Mouse (Mus musculus): ENCODE results near the gene Mcm5. TPM values are rescaled to one million over a fixed set of nuclear protein-coding genes. Genes with fewer than 3 reads are reported as not detected.

The Mcm5 gene
- polyA plus RNA-seq, 1 experiment from 2014 or later = 182 TPM

DNA sequence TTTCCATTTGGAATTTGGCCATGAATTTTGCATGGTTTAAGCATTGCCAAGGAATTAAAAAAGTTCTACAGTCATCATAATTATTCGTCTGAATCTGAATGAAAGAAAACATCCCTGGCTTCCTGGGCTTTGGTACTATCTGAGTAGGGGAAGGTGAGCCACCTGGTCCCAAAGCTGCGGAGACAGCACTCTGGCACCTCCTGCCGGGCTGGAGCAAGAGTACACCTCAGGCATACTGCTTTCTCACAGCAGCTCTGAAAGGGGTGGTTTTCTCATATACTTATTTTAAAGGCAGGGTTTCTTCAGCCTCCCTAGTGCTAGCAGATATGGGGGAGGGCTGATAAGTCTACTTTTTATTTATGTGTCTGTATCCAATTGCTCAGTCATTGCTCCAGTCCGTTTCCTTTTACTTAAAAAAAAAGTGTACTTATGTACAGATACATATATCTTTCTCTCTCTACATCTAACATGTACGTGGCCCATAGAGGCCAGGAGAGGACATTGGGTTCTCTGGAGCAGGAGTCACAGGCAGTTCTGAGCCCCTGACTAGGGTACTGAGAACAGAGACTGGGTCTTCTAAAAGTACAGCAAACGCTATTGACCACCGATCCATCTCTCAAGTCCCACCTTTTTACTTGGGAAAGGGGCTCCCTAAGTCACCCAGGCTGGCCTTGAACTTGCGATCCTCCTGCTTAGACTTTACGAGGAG lies 688 bp upstream of the Mcm5 start:
- Histone ChIP-seq H3K9ac (peak overlapping the region; percentile 77), H3K36me3 (peaks cover 28% of the 10 kb centered on the region), H3K4me1 (peaks cover 28% of the 10 kb centered on the region), H3K27ac (peak overlapping the region; percentile 92), H3K4me2 (replicated peaks) (peak overlapping the region; percentile 66), H3K4me3 (peak overlapping the region; percentile 83), H3K27me3 (no peaks in the 10 kb centered on the region), H3K9me3 (no peaks in the 10 kb centered on the region)
- peak; percentile 66 for ATAC-seq (ENCODE audit: low FRiP score, low read depth)
- under 1% methylated on average over 9 of the region's 9 CpGs for WGBS

DNA sequence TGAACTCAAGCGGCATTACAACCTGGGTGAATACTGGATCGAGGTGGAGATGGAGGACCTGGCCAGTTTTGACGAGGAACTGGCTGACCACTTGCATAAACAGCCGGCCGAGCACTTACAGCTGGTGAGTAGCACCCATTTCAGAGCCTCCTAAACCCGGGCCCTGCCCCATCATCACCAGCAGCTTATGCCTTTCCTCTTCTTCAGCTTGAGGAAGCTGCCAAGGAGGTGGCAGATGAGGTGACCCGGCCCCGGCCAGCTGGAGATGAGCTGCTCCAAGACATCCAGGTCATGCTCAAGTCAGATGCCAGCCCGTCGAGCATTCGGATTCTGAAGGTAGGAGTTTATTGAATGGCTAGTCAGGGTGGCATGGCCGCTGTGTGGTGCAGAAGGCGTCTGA lies 724 bp downstream of the Mcm5 start:
- ATAC-seq (ENCODE audit: low FRiP score, low read depth) = no peak
- Histone ChIP-seq H3K36me3 (peaks cover 42% of the 10 kb centered on the region), H3K27ac (no peak overlapping the region), H3K27me3 (no peaks in the 10 kb centered on the region), H3K9ac (peak overlapping the region; percentile 87), H3K4me2 (replicated peaks) (peak overlapping the region; percentile 97), H3K9me3 (no peaks in the 10 kb centered on the region), H3K4me3 (peak overlapping the region; percentile 83), H3K4me1 (peaks cover 28% of the 10 kb centered on the region)
- WGBS = 16% methylated on average over 13 of the region's 13 CpGs

DNA sequence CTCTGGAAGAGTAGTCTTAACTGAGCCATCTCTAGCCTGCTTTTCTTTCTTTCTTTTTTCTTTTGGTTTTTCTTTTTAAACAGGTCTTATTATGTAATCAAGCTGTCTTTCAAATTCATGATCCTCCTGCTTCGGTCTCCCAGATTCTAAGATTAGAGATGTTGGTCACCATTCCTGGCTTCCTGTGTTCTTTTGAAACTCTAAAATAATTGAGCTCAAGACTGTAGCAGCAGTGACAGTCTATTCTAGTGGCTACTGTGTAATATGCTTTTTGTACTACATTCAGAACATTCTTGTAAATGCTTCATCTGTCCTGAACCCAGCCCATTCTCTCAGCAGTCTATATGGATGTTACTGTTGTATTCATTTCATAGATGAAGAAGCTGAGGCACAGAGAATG lies 9.1 kb downstream of the Mcm5 start:
- no peak for ATAC-seq (ENCODE audit: low FRiP score, low read depth)

DNA sequence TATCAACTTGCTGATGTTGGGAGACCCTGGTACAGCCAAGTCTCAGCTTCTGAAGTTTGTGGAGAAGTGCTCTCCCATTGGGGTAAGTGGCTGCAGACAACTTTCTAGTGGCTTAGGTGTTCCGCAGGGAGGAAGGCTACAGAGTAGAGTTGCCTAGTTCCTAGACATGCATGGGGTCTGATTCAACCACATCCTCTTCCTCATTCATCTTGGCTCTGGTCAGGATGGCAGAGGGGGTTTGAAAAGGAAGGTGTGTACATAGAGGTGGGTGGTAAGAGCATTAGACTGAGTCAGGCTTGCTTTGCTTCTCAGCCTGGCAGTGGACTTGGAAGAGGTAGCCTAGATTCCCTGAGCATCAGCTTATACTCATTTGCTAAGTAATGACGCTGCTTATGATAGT lies 9.9 kb downstream of the Mcm5 start:
- Histone ChIP-seq H3K36me3 (peaks cover 100% of the 10 kb centered on the region), H3K4me1 (no peaks in the 10 kb centered on the region), H3K4me3 (no peak overlapping the region), H3K9ac (no peak overlapping the region), H3K9me3 (no peaks in the 10 kb centered on the region), H3K4me2 (replicated peaks) (no peak overlapping the region), H3K27me3 (no peaks in the 10 kb centered on the region), H3K27ac (no peak overlapping the region)
- ATAC-seq (ENCODE audit: low FRiP score, low read depth) = no peak
- WGBS = 97% methylated on average over 2 of the region's 2 CpGs

More for the DNA sequence above, 9.1 kb downstream of the Mcm5 start:
- H3K27me3 ChIP-seq = no peaks in the 10 kb centered on the region
- no peak overlapping the region for H3K4me3 ChIP-seq
- no peaks in the 10 kb centered on the region for H3K4me1 ChIP-seq
- no peaks in the 10 kb centered on the region for H3K9me3 ChIP-seq
- WGBS = 97% methylated on average over 1 of the region's 1 CpGs
- no peak overlapping the region for H3K9ac ChIP-seq
- H3K4me2 ChIP-seq (replicated peaks) = no peak overlapping the region
- H3K36me3 ChIP-seq = peaks cover 100% of the 10 kb centered on the region
- no peak overlapping the region for H3K27ac ChIP-seq

DNA sequence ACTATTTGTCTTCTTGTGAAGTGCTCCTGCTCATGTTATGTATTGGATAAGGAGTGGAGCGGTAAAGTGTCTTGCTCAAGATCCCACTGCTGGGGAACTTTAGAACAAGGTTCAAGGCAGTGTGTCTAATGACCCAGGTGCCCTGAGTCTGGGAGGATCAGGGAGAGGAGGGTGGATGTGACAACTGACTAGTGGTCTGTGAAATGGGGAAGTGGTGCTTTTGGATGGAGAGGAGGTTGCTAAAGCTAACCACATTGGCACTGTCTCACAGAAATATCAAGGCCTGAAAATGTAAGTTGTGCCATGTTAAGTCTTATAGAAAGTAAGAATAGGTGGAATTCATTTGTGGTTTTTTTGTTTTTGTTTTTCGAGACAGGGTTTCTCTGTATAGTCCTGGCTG lies 10.4 kb downstream of the Mcm5 start:
- Histone ChIP-seq H3K9ac (no peak overlapping the region), H3K4me2 (replicated peaks) (no peak overlapping the region), H3K27me3 (no peaks in the 10 kb centered on the region), H3K9me3 (no peaks in the 10 kb centered on the region), H3K36me3 (peaks cover 100% of the 10 kb centered on the region), H3K27ac (no peak overlapping the region), H3K4me1 (no peaks in the 10 kb centered on the region), H3K4me3 (no peak overlapping the region)
- no peak for ATAC-seq (ENCODE audit: low FRiP score, low read depth)
- 97% methylated on average over 2 of the region's 2 CpGs for WGBS

GRCm38 (mm10) chr8:75127406-75127805 lies 18.0 kb downstream of the Mcm5 start:
- H3K9ac ChIP-seq = no peak overlapping the region
- no peaks in the 10 kb centered on the region for H3K27me3 ChIP-seq
- H3K27ac ChIP-seq = no peak overlapping the region
- H3K9me3 ChIP-seq = no peaks in the 10 kb centered on the region
- H3K36me3 ChIP-seq = peaks cover 80% of the 10 kb centered on the region
- H3K4me2 ChIP-seq (replicated peaks) = no peak overlapping the region
- no peak for ATAC-seq (ENCODE audit: low FRiP score, low read depth)
- H3K4me3 ChIP-seq = no peak overlapping the region
- 71% methylated on average over 1 of the region's 1 CpGs for WGBS
- no peaks in the 10 kb centered on the region for H3K4me1 ChIP-seq

DNA sequence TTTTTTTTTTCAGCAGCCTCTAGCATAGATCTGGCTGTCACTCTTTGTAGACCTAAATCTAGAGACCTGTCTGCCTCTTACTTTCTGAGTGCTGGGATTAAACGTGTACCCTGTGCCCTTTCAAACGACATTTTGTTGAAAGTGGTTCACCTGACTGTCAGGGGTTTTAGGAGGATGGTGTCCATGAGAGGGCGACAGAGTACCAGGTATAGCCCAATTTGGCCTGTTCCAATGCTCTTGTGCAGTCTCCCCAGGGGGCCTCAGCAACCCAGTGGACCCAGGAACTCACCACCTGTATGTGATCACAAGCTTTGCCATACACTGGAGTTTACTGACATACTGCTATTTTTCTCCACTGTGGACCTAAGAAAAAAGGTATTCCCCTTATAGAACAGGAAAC lies 23.1 kb downstream of the Mcm5 start:
- Histone ChIP-seq H3K4me1 (no peaks in the 10 kb centered on the region), H3K27me3 (no peaks in the 10 kb centered on the region), H3K9ac (no peak overlapping the region), H3K9me3 (no peaks in the 10 kb centered on the region), H3K36me3 (peaks cover 29% of the 10 kb centered on the region), H3K27ac (no peak overlapping the region), H3K4me3 (no peak overlapping the region), H3K4me2 (replicated peaks) (no peak overlapping the region)
- WGBS = 12% methylated on average over 3 of the region's 3 CpGs
- ATAC-seq (ENCODE audit: low FRiP score, low read depth) = no peak

- H3K9me3 ChIP-seq = no peaks in the 10 kb centered on the region
- no peak for ATAC-seq (ENCODE audit: low FRiP score, low read depth)
- no peak overlapping the region for H3K4me3 ChIP-seq
- 79% methylated on average over 2 of the region's 2 CpGs for WGBS
- no peak overlapping the region for H3K9ac ChIP-seq
- H3K27me3 ChIP-seq = no peaks in the 10 kb centered on the region
- H3K4me2 ChIP-seq (replicated peaks) = no peak overlapping the region
- no peak overlapping the region for H3K27ac ChIP-seq
- no peaks in the 10 kb centered on the region for H3K4me1 ChIP-seq
- peaks cover 20% of the 10 kb centered on the region for H3K36me3 ChIP-seq
Measured at GRCm38 (mm10) chr8:75133399-75133798, 24.0 kb downstream of the Mcm5 start.

GRCm38 (mm10) chr8:75134603-75135391 lies 25.4 kb downstream of the Mcm5 start:
- H3K9me3 ChIP-seq = no peaks in the 10 kb centered on the region
- H3K9ac ChIP-seq = no peak overlapping the region
- no peaks in the 10 kb centered on the region for H3K27me3 ChIP-seq
- H3K4me2 ChIP-seq (replicated peaks) = no peak overlapping the region
- peaks cover 8% of the 10 kb centered on the region for H3K36me3 ChIP-seq
- WGBS = 69% methylated on average over 2 of the region's 2 CpGs
- ATAC-seq (ENCODE audit: low FRiP score, low read depth) = no peak
- H3K4me3 ChIP-seq = no peak overlapping the region
- no peak overlapping the region for H3K27ac ChIP-seq
- H3K4me1 ChIP-seq = no peaks in the 10 kb centered on the region

GRCm38 (mm10) chr8:75135756-75136155 lies 26.4 kb downstream of the Mcm5 start:
- H3K4me1 ChIP-seq = no peaks in the 10 kb centered on the region
- H3K36me3 ChIP-seq = no peaks in the 10 kb centered on the region
- no peak for ATAC-seq (ENCODE audit: low FRiP score, low read depth)
- H3K9ac ChIP-seq = no peak overlapping the region
- H3K27me3 ChIP-seq = no peaks in the 10 kb centered on the region
- WGBS = 28% methylated on average over 1 of the region's 1 CpGs
- no peak overlapping the region for H3K27ac ChIP-seq
- no peaks in the 10 kb centered on the region for H3K9me3 ChIP-seq
- no peak overlapping the region for H3K4me3 ChIP-seq
- H3K4me2 ChIP-seq (replicated peaks) = no peak overlapping the region

DNA sequence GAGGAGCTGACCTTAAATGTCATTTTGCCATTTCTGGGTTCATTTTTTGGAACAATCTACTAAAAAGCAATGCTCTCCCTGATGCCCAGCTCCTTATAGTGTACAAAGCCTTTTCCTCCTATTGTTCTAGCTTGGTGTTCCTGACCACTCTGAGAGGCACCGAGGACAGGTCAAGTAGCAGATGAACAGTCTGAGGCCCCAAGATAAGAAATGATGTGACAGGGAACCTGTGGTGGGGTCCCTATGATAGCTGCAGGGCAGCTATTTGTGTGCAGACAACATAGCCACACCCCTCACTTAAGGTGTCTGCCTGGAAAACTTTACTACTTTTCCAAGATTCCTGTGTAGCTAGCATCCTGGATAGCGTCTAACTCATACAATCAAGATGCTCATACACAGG lies 26.9 kb downstream of the Mcm5 start:
- H3K9me3 ChIP-seq = no peaks in the 10 kb centered on the region
- H3K36me3 ChIP-seq = no peaks in the 10 kb centered on the region
- WGBS = 83% methylated on average over 2 of the region's 2 CpGs
- H3K4me1 ChIP-seq = no peaks in the 10 kb centered on the region
- H3K4me3 ChIP-seq = no peak overlapping the region
- no peak overlapping the region for H3K27ac ChIP-seq
- no peak overlapping the region for H3K9ac ChIP-seq
- H3K27me3 ChIP-seq = no peaks in the 10 kb centered on the region
- ATAC-seq (ENCODE audit: low FRiP score, low read depth) = no peak
- no peak overlapping the region for H3K4me2 ChIP-seq (replicated peaks)

- H3K9me3 ChIP-seq = no peaks in the 10 kb centered on the region
- no peak for ATAC-seq (ENCODE audit: low FRiP score, low read depth)
- no peaks in the 10 kb centered on the region for H3K36me3 ChIP-seq
- H3K4me2 ChIP-seq (replicated peaks) = no peak overlapping the region
- no peak overlapping the region for H3K9ac ChIP-seq
- 73% methylated on average over 3 of the region's 3 CpGs for WGBS
- no peaks in the 10 kb centered on the region for H3K27me3 ChIP-seq
- no peaks in the 10 kb centered on the region for H3K4me1 ChIP-seq
- no peak overlapping the region for H3K27ac ChIP-seq
- H3K4me3 ChIP-seq = no peak overlapping the region
Measured at GRCm38 (mm10) chr8:75137536-75137935, 28.2 kb downstream of the Mcm5 start.
